Mouse (Mus musculus) ES-E14 (cell line): ENCODE data around the gene Gm8947.
"Not testable (repeated sequence)": the region's sequence is repeated elsewhere in the genome, so short reads cannot be mapped to it uniquely, and the experiment has no call there.

ENCODE experiments used
- CHD2 ChIP-seq: IDR thresholded peaks from 2 replicates; pipeline ENCODE4 v1.6.1; 2014; ENCODE audit warnings: mild to moderate bottlenecking, low read depth, low read length, inconsistent platforms
- HCFC1 ChIP-seq: IDR thresholded peaks from 2 replicates; pipeline ENCODE4 v1.6.1; 2012; ENCODE audit warnings: low read length, inconsistent platforms, borderline replicate concordance; ENCODE audit not compliant: insufficient read depth
- MAFK ChIP-seq: IDR thresholded peaks from 2 replicates; pipeline ENCODE4 v1.6.1; 2014; ENCODE audit warnings: mild to moderate bottlenecking, low read depth, low read length, inconsistent platforms; ENCODE audit not compliant: insufficient read depth
- ZC3H11A ChIP-seq: IDR thresholded peaks from 2 replicates; pipeline ENCODE4 v1.6.1; 2012; ENCODE audit warnings: low read depth, mild to moderate bottlenecking, inconsistent platforms, low read length, borderline replicate concordance
- ZNF384 ChIP-seq: IDR thresholded peaks from 2 replicates; pipeline ENCODE4 v1.6.1; 2012; ENCODE audit warnings: low read depth, low read length, inconsistent platforms

DNA sequence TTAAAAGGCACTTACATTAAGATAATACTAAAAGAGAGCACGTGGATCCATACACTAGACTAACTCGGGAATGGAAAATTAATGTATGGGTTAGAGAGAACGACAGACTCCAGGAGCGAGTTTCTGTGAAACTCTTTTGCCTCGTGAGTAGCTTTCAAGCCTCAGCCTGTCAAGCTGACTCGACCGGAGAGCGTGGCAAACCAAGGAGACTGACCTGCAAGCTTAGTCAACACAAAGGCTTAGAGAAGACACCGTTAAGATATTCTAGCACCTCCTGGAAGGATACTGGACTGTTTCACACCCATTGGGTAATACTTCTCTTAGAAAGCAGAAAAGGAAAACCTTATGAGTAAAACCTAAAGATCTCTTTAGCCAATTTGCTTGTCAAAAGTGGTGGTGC lies 38.0 kb upstream of the Gm8947 start:
- not testable (repeated sequence) for TF ChIP-seq HCFC1, MAFK, ZC3H11A, CHD2, ZNF384
